Mouse (Mus musculus) cerebellum, postnatal 14 days (tissue): Measurements from ENCODE around the gene Krtcap2.

Experiments used
- DNase-seq, 2 experiments: peaks; one replicate each; pipeline ENCODE4 v3.0.0; 2021; ENCODE audit warnings: mixed read lengths in 2 of 2

Krtcap2 gene

GRCm38 (mm10) chr3:89225918-89226317 is 19.8 kb upstream of the Krtcap2 start:
- DNase-seq: no peak

GRCm38 (mm10) chr3:89226361-89226760 is 19.4 kb upstream of the Krtcap2 start:
- DNase-seq: no peak

GRCm38 (mm10) chr3:89226900-89227299 is 18.9 kb upstream of the Krtcap2 start, which contains the start of gene Mtx1:
Mtx1 (minus strand) TSS chr3:89227088.
- no peak for DNase-seq

- DNase-seq: peak; percentile 57 to 70
Measured at GRCm38 (mm10) chr3:89227307-89228179, 18.2 kb upstream of the Krtcap2 start.

- peak; percentile 93 to 95 for DNase-seq
Measured at GRCm38 (mm10) chr3:89228180-89228549, 17.6 kb upstream of the Krtcap2 start.

- DNase-seq: no peak
Measured at GRCm38 (mm10) chr3:89228836-89229235, 16.9 kb upstream of the Krtcap2 start, which contains the start of gene Muc1. Muc1 (plus strand) TSS chr3:89229057.

- DNase-seq: no peak
Measured at GRCm38 (mm10) chr3:89229276-89229675, 16.5 kb upstream of the Krtcap2 start.

GRCm38 (mm10) chr3:89230561-89230960 is 15.2 kb upstream of the Krtcap2 start:
- DNase-seq: no peak

GRCm38 (mm10) chr3:89231345-89231744 is 14.4 kb upstream of the Krtcap2 start:
- no peak for DNase-seq

GRCm38 (mm10) chr3:89231772-89232275 is 13.9 kb upstream of the Krtcap2 start:
- DNase-seq: peak in 1 of 2 experiments; percentile 60

GRCm38 (mm10) chr3:89232614-89233013 is 13.2 kb upstream of the Krtcap2 start:
- no peak for DNase-seq

- DNase-seq: no peak
Measured at GRCm38 (mm10) chr3:89233562-89234110, 12.1 kb upstream of the Krtcap2 start.

GRCm38 (mm10) chr3:89236516-89236915 is 9.2 kb upstream of the Krtcap2 start:
- DNase-seq: no peak

GRCm38 (mm10) chr3:89237682-89238081 is 8.1 kb upstream of the Krtcap2 start:
- no peak for DNase-seq

- DNase-seq: no peak
Measured at GRCm38 (mm10) chr3:89238494-89238893, 7.3 kb upstream of the Krtcap2 start.

- peak; percentile 82 to 92 for DNase-seq
Measured at GRCm38 (mm10) chr3:89242331-89242895, 3.4 kb upstream of the Krtcap2 start.

GRCm38 (mm10) chr3:89243609-89244008 is 2.2 kb upstream of the Krtcap2 start:
- peak; percentile 52 to 58 for DNase-seq

GRCm38 (mm10) chr3:89244158-89244981 is 1.4 kb upstream of the Krtcap2 start:
- DNase-seq: peak; percentile 70 to 81

GRCm38 (mm10) chr3:89244982-89245687 is 631 bp upstream of the Krtcap2 start:
- peak; percentile 93 to 96 for DNase-seq

GRCm38 (mm10) chr3:89246261-89247100 is 715 bp downstream of the Krtcap2 start, which contains the start of gene Trim46:
Trim46 (minus strand) TSS chr3:89246309.
- peak; percentile 95 to 96 for DNase-seq

- peak in 1 of 2 experiments; percentile 5 for DNase-seq
Measured at GRCm38 (mm10) chr3:89247466-89247865, 1.7 kb downstream of the Krtcap2 start.
